Mouse (Mus musculus) liver, adult (tissue): ENCODE measurements around the gene Slc35a5.

Source experiments
- GATA4 ChIP-seq: IDR thresholded peaks from 2 replicates; pipeline ENCODE4 v1.6.1; 2014; ENCODE audit warnings: mild to moderate bottlenecking, low read length; ENCODE audit not compliant: insufficient replicate concordance

Slc35a5 gene

GRCm38 (mm10) chr16:45158522-45159388 lies at the start of gene Slc35a5, which contains the start of gene Atg3:
Slc35a5 (minus strand) TSS chr16:45158706.
Atg3 (plus strand) TSS chr16:45158785.
- TF ChIP-seq GATA4 = no peak; the same call in 1 of the 2 replicates

- no peak for TF ChIP-seq GATA4
These were observed 46.6 kb upstream of the Slc35a5 start for GRCm38 (mm10) chr16:45204859-45205670.

- TF ChIP-seq GATA4 = no peak
These were observed 45.9 kb upstream of the Slc35a5 start for GRCm38 (mm10) chr16:45204438-45204837.

- TF ChIP-seq GATA4 = no peak
These were observed 42.9 kb upstream of the Slc35a5 start for GRCm38 (mm10) chr16:45201395-45201794.

- no peak for TF ChIP-seq GATA4
These were observed 38.3 kb upstream of the Slc35a5 start for GRCm38 (mm10) chr16:45196816-45197215.

GRCm38 (mm10) chr16:45192613-45193012 lies 34.1 kb upstream of the Slc35a5 start:
- TF ChIP-seq GATA4 = no peak

GRCm38 (mm10) chr16:45181824-45182223 lies 23.3 kb upstream of the Slc35a5 start:
- TF ChIP-seq GATA4 = no peak

- TF ChIP-seq GATA4 = no peak
These were observed 20.0 kb upstream of the Slc35a5 start for GRCm38 (mm10) chr16:45178552-45178951.

GRCm38 (mm10) chr16:45159389-45159716 lies 847 bp upstream of the Slc35a5 start:
- TF ChIP-seq GATA4 = no peak

- TF ChIP-seq GATA4 = no peak
These were observed 377 bp downstream of the Slc35a5 start for GRCm38 (mm10) chr16:45158136-45158521.

GRCm38 (mm10) chr16:45154741-45155250 lies 3.7 kb downstream of the Slc35a5 start:
- TF ChIP-seq GATA4 = no peak

GRCm38 (mm10) chr16:45148488-45149082 lies 9.9 kb downstream of the Slc35a5 start:
- TF ChIP-seq GATA4 = no peak

- TF ChIP-seq GATA4 = no peak
These were observed 13.4 kb downstream of the Slc35a5 start for GRCm38 (mm10) chr16:45145119-45145518.

- no peak for TF ChIP-seq GATA4
These were observed 15.9 kb downstream of the Slc35a5 start for GRCm38 (mm10) chr16:45142565-45142964.

GRCm38 (mm10) chr16:45141711-45142110 lies 16.8 kb downstream of the Slc35a5 start:
- TF ChIP-seq GATA4 = no peak
